Mouse (Mus musculus): ENCODE results near the gene Ilvbl. TPM values are rescaled to one million over a fixed set of nuclear protein-coding genes. Genes with fewer than 3 reads are reported as not detected.

The Ilvbl gene
- polyA plus RNA-seq, 1 experiment from 2014 or later = 65.4 TPM

DNA sequence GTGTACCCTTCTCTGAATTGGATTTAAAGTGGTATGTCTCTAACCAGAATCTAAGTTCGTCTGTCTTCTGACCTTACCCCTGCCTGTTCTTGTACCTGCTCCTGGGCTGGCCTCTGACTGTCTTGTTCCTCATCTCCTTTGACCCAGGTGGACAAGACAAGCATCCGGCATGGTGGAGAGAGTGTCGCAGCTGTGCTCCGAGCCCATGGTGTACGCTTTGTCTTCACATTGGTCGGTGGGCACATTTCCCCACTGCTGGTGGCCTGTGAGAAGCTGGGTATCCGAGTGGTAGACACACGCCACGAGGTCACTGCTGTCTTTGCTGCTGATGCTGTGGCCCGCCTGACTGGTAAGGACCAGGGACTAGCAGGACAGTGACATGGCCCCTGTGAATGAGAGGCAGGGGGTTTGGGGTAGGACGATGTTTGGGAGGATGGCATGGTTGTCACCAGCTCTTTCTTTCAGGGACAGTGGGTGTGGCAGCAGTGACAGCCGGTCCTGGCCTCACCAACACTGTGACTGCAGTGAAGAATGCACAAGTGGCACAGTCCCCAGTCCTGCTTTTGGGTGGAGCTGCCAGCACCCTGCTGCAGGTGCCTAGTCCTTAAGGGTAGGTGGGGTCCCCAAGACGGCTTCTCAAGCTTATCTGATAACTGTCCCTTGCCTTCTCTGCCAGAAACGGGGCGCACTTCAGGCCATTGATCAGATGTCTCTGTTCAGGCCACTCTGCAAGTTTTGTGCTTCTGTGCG lies 2.5 kb downstream of the Ilvbl start:
- 88% methylated on average over 16 of the region's 16 CpGs for WGBS
- Histone ChIP-seq H3K4me3 (no peak overlapping the region), H3K9me3 (replicated peaks) (no peaks in the 10 kb centered on the region), H3K4me2 (peak overlapping the region; percentile 63; the same call in 1 of the 2 replicates), H3K9ac (0 out of 2 replicates have a peak overlapping the region, but pooled peaks have one; percentile 67), H3K27me3 (no peaks in the 10 kb centered on the region), H3K36me3 (peaks cover 43% of the 10 kb centered on the region), H3K4me1 (replicated peaks) (peaks cover 15% of the 10 kb centered on the region), H3K27ac (peak overlapping the region; percentile 94)
- no peak for ATAC-seq (replicated peaks; ENCODE audit: insufficient number of reproducible peaks, insufficient read depth, low FRiP score, low read depth)

DNA sequence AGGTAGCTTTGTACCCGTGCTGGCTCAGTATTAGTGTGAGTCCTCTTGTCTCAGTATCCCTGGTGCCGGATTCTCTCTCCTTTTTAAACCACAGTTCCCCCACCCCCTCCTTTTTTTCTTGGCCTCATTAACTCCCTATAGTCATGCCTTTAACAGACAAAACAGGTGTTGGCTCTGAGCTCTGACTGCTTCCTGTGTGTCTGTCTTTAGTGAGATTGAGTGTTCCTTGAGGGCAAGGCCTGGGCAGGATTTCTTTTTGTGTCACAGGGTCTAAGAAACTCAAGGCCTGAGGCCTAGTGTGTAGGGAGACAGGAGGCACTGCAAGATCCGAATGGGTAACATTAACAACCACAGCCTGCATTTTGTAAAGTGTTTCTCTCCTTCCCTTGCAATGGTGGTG lies 4.1 kb downstream of the Ilvbl start:
- Histone ChIP-seq H3K4me3 (no peak overlapping the region), H3K27me3 (no peaks in the 10 kb centered on the region), H3K36me3 (peaks cover 53% of the 10 kb centered on the region), H3K9me3 (replicated peaks) (no peaks in the 10 kb centered on the region), H3K4me2 (no peak overlapping the region), H3K9ac (no peak overlapping the region), H3K4me1 (replicated peaks) (peaks cover 15% of the 10 kb centered on the region), H3K27ac (no peak overlapping the region)
- 81% methylated on average over 3 of the region's 3 CpGs for WGBS
- no peak for ATAC-seq (replicated peaks; ENCODE audit: insufficient number of reproducible peaks, insufficient read depth, low FRiP score, low read depth)

DNA sequence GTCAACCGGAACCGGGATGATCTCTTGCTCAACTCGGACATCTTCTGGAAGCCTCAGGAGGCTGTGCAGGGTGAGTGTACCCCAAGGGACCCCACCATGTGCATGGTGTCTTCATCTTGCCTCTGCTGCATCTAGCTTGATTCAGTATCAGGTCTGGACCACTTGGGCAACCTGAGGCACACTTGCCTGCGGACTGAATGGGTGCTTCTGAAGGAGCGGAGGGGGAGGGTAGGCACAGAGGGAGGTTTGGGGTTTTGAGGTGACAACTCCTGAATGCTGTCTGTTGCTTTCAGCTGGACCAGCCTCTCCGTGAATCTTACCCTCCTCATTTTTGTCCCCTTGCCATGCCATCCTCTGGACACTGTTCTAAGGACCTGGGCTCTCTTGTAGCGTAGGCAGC lies 7.0 kb downstream of the Ilvbl start:
- H3K9ac ChIP-seq = no peak overlapping the region
- no peak overlapping the region for H3K4me2 ChIP-seq
- 91% methylated on average over 7 of the region's 7 CpGs for WGBS
- H3K27me3 ChIP-seq = no peaks in the 10 kb centered on the region
- no peak for ATAC-seq (replicated peaks; ENCODE audit: insufficient number of reproducible peaks, insufficient read depth, low FRiP score, low read depth)
- H3K9me3 ChIP-seq (replicated peaks) = no peaks in the 10 kb centered on the region
- no peak overlapping the region for H3K4me3 ChIP-seq
- H3K4me1 ChIP-seq (replicated peaks) = peaks cover 6% of the 10 kb centered on the region
- no peak overlapping the region for H3K27ac ChIP-seq
- H3K36me3 ChIP-seq = peaks cover 76% of the 10 kb centered on the region

DNA sequence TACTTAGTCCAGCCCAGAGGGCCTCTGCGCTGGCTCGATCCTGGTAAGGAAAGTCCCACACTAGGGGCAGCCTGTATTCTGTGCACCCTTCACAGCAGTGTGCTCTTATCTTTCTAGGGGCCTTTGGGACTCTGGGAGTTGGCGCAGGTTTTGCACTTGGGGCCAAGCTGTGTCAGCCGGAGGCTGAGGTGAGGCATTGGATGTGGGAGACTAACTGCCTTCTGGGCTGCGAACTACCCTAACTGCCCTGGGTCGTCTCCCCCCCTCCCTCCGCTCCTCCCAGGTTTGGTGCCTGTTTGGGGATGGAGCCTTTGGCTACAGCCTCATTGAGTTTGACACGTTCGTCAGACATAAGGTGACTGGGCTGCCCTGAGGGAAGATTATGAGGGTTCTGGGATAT lies 9.2 kb downstream of the Ilvbl start:
- no peak for ATAC-seq (replicated peaks; ENCODE audit: insufficient number of reproducible peaks, insufficient read depth, low FRiP score, low read depth)

DNA sequence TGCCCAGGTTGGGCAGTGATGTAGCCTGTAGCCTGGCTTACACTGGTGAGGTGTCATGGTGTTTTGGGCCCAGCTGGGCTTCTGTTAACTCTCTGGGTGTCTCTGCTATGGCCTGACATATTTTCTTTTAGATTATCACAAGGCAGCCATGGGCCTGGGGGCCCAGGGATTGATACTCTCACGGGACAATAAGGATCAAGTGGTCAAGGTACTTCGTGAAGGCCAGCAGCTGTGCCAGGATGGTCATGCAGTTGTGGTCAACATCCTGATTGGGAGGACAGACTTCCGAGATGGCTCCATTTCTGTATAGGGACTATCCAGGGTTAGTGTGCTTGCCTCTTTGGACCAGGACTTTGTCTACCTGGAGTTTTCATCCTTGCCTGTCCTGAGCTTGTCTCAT lies 9.8 kb downstream of the Ilvbl start:
- Histone ChIP-seq H3K9me3 (replicated peaks) (no peaks in the 10 kb centered on the region), H3K9ac (no peak overlapping the region), H3K4me1 (replicated peaks) (no peaks in the 10 kb centered on the region), H3K27ac (no peak overlapping the region), H3K36me3 (peaks cover 80% of the 10 kb centered on the region), H3K27me3 (no peaks in the 10 kb centered on the region), H3K4me3 (no peak overlapping the region), H3K4me2 (no peak overlapping the region)
- no peak for ATAC-seq (replicated peaks; ENCODE audit: insufficient number of reproducible peaks, insufficient read depth, low FRiP score, low read depth)
- WGBS = 61% methylated on average over 3 of the region's 3 CpGs

More for the DNA sequence above, 9.2 kb downstream of the Ilvbl start:
- H3K36me3 ChIP-seq = peaks cover 80% of the 10 kb centered on the region
- H3K27ac ChIP-seq = no peak overlapping the region
- no peaks in the 10 kb centered on the region for H3K4me1 ChIP-seq (replicated peaks)
- H3K4me2 ChIP-seq = no peak overlapping the region
- no peaks in the 10 kb centered on the region for H3K27me3 ChIP-seq
- H3K4me3 ChIP-seq = no peak overlapping the region
- no peaks in the 10 kb centered on the region for H3K9me3 ChIP-seq (replicated peaks)
- no peak overlapping the region for H3K9ac ChIP-seq
- 67% methylated on average over 9 of the region's 9 CpGs for WGBS

DNA sequence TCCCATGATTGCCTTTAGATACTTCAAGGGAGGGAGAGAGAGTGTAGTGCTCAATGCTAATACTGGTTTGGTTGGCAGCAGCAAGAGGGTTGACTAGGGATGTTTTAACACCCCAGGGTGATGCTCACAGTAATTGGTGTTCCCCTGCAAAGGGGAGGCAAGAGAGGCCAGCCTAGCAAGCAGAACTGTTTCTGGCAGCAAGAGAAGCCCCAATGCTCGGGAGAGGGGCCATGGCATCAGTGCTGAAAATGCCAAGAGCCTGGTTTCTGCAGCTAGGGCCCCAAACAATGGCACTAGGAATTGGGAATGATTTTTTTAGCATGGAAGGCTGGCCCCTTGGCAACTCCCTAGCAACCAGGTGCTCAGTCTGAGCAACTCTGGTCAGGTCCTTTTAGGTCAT lies 10.8 kb downstream of the Ilvbl start:
- no peak for ATAC-seq (replicated peaks; ENCODE audit: insufficient number of reproducible peaks, insufficient read depth, low FRiP score, low read depth)
- Histone ChIP-seq H3K36me3 (peaks cover 78% of the 10 kb centered on the region), H3K4me1 (replicated peaks) (peaks cover 2% of the 10 kb centered on the region), H3K4me2 (no peak overlapping the region), H3K27me3 (no peaks in the 10 kb centered on the region), H3K4me3 (no peak overlapping the region), H3K27ac (no peak overlapping the region), H3K9ac (no peak overlapping the region), H3K9me3 (replicated peaks) (no peaks in the 10 kb centered on the region)
- WGBS = 72% methylated on average over 1 of the region's 1 CpGs

DNA sequence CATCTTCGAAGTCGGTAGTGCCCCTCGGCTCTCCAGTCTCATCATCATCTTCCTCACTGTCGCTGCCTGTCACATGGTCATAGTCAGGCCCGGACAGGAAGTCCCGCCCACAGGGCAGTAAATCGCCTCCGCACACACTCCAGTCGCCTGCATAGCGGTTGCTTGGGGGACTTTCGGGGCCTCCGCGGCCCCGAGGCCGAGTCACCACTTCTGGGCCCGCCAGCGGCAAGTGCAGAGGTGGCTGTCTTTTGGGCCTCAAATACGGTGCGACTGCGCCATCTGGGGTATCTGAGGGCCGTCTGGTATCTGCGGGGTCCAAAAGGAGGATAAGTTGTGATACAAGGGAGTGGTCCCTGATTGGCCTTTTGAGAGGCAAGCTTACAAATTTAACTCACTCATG lies 11.5 kb downstream of the Ilvbl start:
- H3K4me2 ChIP-seq = no peak overlapping the region
- no peak overlapping the region for H3K9ac ChIP-seq
- H3K36me3 ChIP-seq = peaks cover 74% of the 10 kb centered on the region
- H3K4me1 ChIP-seq (replicated peaks) = peaks cover 8% of the 10 kb centered on the region
- no peak overlapping the region for H3K27ac ChIP-seq
- no peaks in the 10 kb centered on the region for H3K9me3 ChIP-seq (replicated peaks)
- ATAC-seq (replicated peaks; ENCODE audit: insufficient number of reproducible peaks, insufficient read depth, low FRiP score, low read depth) = no peak
- no peak overlapping the region for H3K4me3 ChIP-seq
- H3K27me3 ChIP-seq = no peaks in the 10 kb centered on the region
- WGBS = 82% methylated on average over 22 of the region's 22 CpGs

DNA sequence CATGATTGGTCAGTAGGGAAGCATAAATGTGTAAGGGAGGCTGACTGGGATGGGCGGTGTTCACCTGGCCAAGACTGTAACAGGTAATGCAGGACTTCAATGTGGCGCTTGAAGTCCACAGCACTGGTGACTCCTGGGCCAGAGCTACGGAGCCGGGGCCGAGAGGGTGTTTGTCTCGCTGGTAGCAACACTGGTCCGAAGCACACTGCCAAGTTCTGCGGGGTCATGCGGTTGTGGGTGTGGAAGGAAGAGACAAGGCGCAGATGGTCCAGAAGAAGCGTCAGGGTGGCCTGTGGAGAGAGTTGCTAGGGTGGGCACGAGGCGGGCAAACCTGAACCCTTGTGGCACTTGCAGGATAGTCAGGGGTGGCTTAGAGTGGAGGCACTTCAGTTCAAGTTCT lies 11.9 kb downstream of the Ilvbl start:
- Histone ChIP-seq H3K9me3 (replicated peaks) (no peaks in the 10 kb centered on the region), H3K27me3 (no peaks in the 10 kb centered on the region), H3K9ac (no peak overlapping the region), H3K4me2 (no peak overlapping the region), H3K27ac (no peak overlapping the region), H3K4me3 (no peak overlapping the region), H3K4me1 (replicated peaks) (peaks cover 12% of the 10 kb centered on the region), H3K36me3 (peaks cover 71% of the 10 kb centered on the region)
- 89% methylated on average over 13 of the region's 13 CpGs for WGBS
- no peak for ATAC-seq (replicated peaks; ENCODE audit: insufficient number of reproducible peaks, insufficient read depth, low FRiP score, low read depth)

DNA sequence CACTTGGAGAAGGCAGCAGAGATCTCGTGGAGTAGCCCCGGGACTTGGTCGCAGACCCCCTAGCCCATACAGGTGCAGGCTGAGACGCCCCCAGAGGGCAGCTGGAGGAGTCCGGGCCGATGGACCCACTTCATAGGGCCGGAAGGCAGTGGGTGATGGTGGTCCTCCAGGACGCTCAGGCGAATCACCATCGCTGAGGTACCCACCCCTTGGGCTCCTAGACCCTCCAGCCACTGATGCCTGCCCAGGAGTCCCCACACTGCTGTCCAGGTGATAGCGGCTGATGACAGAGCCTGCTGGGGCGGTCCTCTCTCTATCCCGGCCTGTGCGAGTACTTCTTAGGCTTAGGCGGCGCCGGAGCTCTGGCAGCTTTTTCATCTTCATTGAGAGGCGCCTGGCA lies 15.1 kb downstream of the Ilvbl start:
- Histone ChIP-seq H3K4me1 (replicated peaks) (peaks cover 16% of the 10 kb centered on the region), H3K36me3 (peaks cover 51% of the 10 kb centered on the region), H3K27me3 (no peaks in the 10 kb centered on the region), H3K4me3 (no peak overlapping the region), H3K4me2 (no peak overlapping the region), H3K9ac (no peak overlapping the region), H3K9me3 (replicated peaks) (no peaks in the 10 kb centered on the region), H3K27ac (no peak overlapping the region)
- 93% methylated on average over 18 of the region's 18 CpGs for WGBS
- no peak for ATAC-seq (replicated peaks; ENCODE audit: insufficient number of reproducible peaks, insufficient read depth, low FRiP score, low read depth)

DNA sequence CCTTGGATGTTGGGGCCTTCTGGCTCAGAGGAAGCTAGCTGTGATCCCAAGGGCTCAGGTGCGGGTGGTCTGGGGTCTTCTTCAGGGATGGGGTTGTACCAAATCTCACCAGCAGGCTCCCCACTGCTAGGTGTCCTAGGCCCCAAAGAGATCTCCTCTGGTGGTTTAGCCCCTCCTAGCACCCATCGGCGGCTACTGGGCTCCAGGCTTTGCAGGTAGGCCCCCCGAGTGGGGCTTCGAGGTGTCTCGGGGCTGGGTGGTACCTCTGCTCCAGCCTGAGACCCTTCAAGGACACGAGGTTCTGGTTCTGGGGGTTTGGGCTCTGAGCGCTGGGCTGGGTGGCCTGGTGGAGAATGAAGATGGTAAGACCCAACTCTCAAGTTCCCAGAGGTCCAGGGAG lies 15.8 kb downstream of the Ilvbl start:
- H3K4me3 ChIP-seq = peak overlapping the region; percentile 93
- H3K27ac ChIP-seq = no peak overlapping the region; the same call in 1 of the 2 replicates
- no peaks in the 10 kb centered on the region for H3K27me3 ChIP-seq
- H3K36me3 ChIP-seq = peaks cover 45% of the 10 kb centered on the region
- H3K4me1 ChIP-seq (replicated peaks) = peaks cover 16% of the 10 kb centered on the region
- peak overlapping the region; percentile 90 for H3K9ac ChIP-seq
- WGBS = 92% methylated on average over 8 of the region's 8 CpGs
- no peaks in the 10 kb centered on the region for H3K9me3 ChIP-seq (replicated peaks)
- H3K4me2 ChIP-seq = peak overlapping the region; percentile 84
- no peak for ATAC-seq (replicated peaks; ENCODE audit: insufficient number of reproducible peaks, insufficient read depth, low FRiP score, low read depth)

DNA sequence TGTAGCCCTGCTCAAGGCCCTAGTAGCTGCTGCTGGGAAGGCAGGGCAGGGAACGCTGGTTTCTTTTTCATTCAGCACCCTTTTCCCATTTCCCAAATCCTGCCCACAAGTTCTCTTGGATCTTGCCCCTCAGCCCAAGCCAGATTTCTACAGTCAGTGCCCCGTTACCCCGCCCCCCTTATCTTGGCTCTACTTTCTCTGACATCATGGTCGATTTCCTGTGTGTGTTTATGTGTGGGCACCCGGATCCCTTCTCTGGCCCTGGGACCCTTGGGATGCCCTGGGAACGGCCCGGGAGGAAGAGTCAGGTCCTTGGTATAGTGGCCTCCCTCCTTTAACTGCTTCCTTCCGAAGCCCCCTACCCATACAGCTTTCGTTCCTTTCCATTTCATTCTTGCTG lies 16.6 kb downstream of the Ilvbl start:
- ATAC-seq (replicated peaks; ENCODE audit: insufficient number of reproducible peaks, insufficient read depth, low FRiP score, low read depth) = no peak
- peak overlapping the region; percentile 90 for H3K9ac ChIP-seq
- H3K9me3 ChIP-seq (replicated peaks) = no peaks in the 10 kb centered on the region
- 7% methylated on average over 9 of the region's 9 CpGs for WGBS
- no peaks in the 10 kb centered on the region for H3K27me3 ChIP-seq
- H3K27ac ChIP-seq = peak overlapping the region; percentile 94
- peaks cover 16% of the 10 kb centered on the region for H3K4me1 ChIP-seq (replicated peaks)
- H3K4me2 ChIP-seq = peak overlapping the region; percentile 84
- peaks cover 37% of the 10 kb centered on the region for H3K36me3 ChIP-seq
- peak overlapping the region; percentile 93 for H3K4me3 ChIP-seq
